Mouse (Mus musculus) neutrophil, adult 83 days (primary cell): ENCODE measurements around the gene Pnpla2. TPM values are rescaled to one million over a fixed set of nuclear protein-coding genes. Genes with fewer than 3 reads are reported as not detected.

Experiments used
- total RNA-seq, 2 experiments: library from RNA; stranded (reverse); gene quantifications; one replicate each; pipeline ENCODE4 v1.2.4; 2023

Gene Pnpla2
- 10 to 100 TPM; 73.0 to 87.7 TPM for total RNA-seq

DNA sequence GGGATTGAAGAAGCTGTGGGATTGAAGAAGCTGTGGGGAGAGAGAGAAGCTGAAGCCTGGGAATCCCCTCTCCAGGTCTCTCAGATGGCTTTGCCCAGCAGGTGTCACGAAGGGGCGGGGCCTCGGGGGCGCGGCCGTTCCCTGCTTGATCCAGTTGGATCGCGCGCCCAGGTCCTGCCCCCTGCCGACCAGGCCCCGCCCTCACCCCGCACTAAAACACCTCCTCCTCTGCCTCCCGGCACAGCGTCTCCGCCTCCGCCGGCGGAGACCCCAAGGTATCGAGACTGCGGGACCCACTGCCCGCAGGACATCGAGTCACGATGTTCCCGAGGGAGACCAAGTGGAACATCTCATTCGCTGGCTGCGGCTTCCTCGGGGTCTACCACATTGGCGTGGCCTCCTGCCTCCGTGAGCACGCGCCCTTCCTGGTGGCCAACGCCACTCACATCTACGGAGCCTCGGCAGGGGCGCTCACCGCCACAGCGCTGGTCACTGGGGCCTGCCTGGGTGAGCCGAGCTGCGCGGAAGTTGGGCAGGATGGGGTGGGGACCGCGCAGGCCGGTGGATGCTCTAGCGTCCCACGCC is at the start of gene Pnpla2:
TSS of gene Pnpla2 (plus strand) at position 232 of the 585 bp plus-strand sequence.

DNA sequence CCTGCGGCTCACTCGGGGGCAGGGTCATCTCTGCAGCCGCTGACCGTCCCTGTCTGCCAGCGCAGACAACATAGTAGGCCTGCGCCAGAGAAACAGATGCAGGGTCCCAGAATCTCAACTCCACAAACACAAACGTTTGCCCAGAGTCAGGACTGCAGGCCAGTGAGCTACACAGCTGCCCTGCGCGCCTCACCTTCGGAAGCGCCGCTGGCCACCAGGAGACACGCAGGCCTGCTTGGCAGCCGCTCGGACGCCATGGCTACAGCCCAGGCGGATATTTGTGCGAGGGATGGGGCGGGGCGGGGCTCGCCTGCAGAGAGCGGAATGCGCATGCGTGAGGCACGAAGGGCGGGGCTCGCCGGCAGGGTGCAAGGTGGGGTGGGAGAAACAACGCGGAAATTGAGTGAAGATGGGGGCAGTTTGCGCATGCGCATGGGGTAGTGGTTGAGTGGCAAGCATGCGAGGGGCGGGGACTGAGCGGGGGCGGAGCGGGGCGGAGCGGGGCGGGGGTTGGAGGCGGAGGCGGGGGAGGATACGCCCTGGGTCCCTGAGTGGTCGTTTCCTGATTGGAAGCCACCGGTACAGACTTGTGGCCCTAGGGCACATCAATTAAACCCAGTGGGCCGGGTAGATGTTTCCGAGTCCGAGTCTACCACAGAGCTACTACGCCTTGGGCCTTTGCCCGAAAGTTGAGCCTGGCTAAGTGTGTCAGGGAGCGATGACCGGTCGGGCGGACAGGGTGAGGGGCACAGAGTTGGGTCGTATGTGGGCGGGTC is 41.0 kb upstream of the Pnpla2 start, which contains the start of gene Gatd1:
TSS of gene Gatd1 (minus strand) at position 328 of the 776 bp plus-strand sequence.

DNA sequence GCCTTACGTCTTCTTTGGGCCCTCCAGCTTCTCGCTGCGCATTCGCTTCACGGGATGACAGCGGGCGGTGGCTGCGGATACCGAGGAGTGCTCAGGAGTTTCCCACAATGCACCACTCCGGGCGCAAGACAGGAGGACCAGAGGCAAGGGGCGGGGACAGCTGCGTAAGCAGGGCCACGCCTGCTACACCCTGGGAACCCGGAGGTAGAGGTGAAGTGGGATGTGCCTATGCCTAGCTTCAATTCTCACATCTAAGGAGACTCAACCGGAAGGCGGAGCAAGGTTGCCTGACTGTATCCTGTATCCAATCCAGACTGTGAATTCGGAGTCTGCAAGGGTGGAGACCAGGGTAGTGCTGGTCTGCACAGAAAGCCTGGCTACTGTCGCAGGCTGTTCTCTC is 25.7 kb upstream of the Pnpla2 start, which contains the start of gene Cend1:
TSS of gene Cend1 (minus strand) at position 182 of the 400 bp plus-strand sequence.

DNA sequence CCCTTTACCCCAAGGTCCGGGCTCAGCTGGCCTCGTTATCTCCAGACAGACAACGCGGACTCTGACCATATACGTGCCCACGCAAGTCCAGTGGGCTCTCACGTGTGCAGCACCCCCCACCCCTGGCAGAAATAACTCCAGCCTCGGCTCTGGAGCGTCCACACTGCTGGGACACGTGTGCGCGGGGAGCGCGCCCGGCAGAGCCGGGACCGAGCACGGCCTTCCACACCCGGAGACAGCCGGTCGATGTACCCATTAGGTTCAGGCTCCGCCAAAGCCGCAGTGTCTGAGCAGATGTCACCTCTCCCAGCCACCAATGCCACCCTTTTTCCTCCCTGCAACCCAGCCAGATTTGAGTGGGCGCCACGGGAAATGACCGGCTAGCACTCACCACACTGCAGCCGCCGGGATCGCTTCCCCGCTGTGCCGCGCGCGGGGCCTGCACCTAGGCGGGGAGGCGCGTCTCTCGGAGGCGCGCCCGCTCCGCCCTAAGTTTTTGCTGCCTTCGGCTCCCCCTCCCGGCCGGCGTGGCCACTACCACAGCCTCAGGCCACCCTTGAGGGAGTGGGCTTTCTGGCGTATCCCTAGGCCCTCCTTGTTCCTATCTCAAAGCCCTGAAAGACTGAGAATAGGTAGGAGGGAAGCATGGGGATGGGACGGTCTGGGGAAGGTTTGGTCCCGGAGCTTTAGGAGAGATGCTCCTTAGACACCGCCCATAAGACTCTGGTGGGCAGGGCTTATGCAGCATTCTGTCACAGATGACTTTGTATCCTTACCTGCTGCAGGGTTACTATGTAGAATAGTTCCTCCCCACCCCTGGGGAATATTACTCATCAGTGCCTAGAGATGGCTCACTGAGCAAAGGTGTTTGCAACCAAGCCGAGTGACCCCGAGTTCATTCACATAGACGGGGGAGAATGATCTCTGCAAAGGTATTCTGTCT is 17.5 kb upstream of the Pnpla2 start, which contains the start of gene Slc25a22:
TSS of gene Slc25a22 (minus strand) at position 715 of the 943 bp plus-strand sequence.

DNA sequence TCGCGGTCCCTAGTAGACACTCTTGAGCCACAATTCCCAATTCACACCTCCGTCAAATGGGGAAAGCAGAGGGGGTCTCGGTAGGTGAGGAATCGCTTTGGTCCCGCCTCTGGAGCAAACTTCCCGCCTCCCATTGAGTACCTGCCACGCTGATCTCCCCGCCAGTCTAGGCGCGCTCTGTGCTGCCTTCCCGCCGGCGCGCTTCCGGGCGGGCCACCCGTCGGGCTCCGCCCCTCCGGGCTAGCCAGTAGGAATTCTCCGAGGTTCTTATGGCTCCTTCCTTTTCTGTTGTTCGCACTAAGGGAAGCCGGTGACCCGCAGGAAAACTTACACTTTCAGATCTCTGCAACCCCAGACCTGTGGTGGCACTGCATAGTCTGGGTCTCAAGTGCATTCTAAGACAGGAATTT is 11.2 kb upstream of the Pnpla2 start, which contains the start of gene Pidd1:
TSS of gene Pidd1 (minus strand) at position 198 of the 410 bp plus-strand sequence.

DNA sequence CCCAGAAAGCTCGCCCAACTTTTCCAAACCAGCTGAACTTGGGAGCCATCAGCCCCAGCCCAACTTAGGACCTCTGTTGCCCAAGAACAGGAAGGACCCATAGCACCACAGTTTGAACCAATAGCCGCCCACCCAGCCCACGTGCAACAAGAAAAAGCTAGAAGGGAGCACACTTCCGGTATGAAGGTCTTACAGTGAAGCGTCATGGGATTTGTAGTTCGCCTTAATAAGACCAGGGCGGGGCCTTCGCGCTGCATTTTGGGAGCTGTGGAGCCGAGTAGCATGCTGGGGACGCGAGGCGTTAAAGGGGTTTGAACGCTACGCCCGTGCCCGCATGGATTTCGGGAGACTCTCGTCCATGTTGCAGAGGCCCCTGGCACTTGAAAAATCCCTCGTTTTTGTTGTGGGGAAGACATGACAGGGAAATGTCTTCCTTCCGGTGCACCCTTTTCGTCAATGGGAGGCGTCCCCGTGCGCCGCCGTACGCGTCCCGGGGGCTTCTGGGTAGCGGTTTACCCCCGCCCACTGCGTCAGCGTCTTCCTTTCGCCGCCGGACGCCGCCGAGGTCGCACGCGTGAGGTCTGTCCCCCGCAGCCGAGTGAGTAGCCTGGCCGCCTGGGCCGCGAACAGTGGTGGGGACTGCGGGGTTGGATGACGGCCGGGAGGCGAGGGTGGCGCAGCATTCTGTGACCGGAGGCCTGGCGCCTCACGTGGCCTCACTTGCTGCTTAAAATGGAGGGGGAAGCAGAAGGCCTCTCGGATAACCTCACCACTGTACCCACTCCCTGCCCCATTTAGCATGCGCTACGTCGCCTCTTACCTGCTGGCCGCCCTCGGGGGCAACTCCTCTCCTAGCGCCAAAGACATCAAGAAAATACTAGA is 7.6 kb upstream of the Pnpla2 start, which contains the start of gene Rplp2:
TSS of gene Rplp2 (plus strand) at position 261 of the 882 bp plus-strand sequence.

DNA sequence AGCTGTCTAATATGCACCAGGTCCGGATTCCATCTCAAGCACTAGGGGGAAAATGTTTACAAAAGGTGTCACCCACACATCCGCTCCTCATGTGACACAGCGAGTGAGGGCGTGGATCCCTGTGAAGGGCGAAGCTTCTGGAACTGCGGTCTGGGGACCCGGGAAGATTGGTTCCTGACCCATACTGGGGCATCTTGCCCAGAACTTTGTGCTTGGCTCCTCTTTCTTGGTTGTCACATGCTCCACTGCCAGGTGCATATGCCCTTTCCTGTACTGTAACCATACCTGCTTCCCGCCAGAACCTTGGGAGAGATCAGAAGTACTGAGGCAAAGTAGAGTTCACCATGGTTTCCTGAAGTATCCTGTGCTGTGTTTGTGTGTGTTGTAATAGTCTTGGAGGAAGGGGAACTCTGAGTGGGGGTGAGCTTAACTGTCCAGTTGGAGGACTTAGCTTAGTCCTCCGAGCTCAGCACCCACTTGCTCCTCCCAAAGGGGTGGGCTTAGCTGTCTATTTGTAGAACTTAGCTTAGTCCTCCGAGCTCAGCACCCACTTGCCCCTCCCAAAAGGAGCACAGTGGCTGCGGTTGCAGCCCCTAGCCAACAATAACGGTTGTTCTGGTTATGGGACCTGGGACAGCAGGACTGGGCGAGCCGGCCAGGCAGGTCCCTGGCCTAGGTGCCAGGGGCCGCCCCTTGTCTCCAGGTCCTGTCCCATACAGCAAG is 5.6 kb downstream of the Pnpla2 start, which contains the start of gene Cracr2b:
TSS of gene Cracr2b (plus strand) at position 704 of the 723 bp plus-strand sequence.

DNA sequence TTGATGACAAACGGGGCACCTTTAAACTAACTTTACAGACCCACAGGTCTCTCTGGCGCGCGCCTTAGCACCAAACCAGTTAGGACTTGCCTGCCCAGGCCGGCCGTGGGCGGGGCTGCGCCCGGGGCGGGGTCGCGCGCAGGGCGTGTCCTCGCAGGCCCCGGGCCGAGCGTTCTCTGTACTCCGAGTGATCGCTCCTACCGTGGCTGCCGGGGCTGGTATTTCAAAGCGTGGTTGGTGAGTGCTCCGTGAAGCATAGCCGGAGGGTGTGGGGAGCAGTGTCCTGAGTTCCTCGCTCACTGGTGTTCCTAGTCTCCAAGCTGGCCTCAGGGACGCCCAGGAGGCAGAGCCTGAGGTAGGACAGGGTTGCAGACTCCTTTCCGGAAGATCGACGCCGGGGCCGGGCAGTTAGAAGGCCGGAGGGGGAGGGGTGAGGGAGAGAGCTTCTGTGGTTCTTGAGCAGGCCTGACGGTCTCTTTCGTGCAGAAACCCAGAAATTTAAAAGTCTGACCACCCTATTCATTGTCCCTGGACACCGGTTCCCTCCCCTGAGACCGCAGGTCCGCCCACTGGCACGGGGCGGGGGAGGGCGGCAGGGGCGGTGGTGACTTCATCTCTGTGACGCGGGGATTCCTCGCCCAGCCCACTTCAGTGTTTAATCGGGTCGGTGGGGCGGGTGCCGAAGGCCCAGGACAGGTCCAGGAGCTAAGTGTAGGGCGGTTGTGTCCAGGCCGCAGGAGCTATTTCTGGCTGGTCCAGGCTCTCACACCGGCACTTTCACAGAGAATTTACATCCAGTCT is 12.4 kb downstream of the Pnpla2 start, which contains the start of gene Cd151:
TSS of gene Cd151 (plus strand) at position 163 of the 801 bp plus-strand sequence.

DNA sequence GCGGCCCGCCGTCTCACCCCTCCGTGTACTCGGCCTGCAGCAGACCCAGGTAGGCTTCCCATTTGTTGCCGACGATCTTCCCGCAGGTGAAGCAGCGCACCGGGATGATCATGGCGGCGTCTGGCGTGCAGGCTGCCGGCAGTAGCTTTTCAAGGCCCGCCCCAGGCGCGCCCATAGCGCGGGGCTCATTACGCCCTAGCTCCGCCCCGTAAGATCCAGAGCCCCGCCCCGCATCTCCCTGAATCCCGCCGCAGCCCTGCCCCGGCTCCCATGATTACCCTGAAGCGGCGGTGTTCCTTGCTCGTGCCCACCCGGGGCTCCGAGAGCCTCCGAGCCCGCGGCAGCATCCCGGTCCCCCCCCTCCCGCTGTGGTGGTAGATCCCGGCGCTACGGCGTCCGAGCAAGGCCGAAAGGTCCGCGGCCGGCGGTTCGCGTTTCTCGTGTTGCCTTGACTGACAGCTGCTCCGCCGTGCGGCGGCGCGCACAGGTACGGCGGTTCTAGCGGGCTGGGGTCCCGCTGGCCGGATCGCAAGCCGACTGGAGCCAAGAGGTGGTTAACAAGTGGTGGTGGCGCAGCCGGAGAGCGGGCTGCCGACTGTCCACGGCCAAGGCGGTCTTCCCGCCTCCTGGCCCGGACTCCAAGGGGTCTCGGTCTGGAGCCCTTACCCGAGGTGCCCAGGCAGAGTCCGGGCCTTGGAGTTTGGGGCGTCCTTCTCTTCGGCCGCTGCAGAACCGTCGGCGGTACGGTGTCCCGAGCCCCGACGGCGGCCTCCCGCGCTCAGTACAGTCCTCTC is 20.2 kb downstream of the Pnpla2 start, which contains the start of the genes Polr2l and Tspan4:
TSS of gene Polr2l (minus strand) at position 122 of the 794 bp plus-strand sequence.
TSS of gene Tspan4 (plus strand) at position 230 of the 794 bp plus-strand sequence.

Other genes starting within 250 kb of the Pnpla2 start
- gene Lmntd2, start 241.1 kb upstream of the Pnpla2 start, total RNA-seq = not detected
- 1 to 10 TPM; 4.7 to 7.6 TPM for gene Rassf7, start 239.3 kb upstream of the Pnpla2 start, total RNA-seq
- gene Phrf1, start 226.4 kb upstream of the Pnpla2 start, total RNA-seq = 10 to 100 TPM; 70.9 to 73.3 TPM
- 10 to 100 TPM; 36.2 to 42.0 TPM for gene Irf7, start 188.7 kb upstream of the Pnpla2 start, total RNA-seq
- not detected for gene Cdhr5, start 178.4 kb upstream of the Pnpla2 start, total RNA-seq
- gene Sct, start 176.1 kb upstream of the Pnpla2 start, total RNA-seq = not detected
- not detected for gene Drd4, start 163.2 kb upstream of the Pnpla2 start, total RNA-seq
- 10 to 100 TPM; 24.3 to 35.7 TPM for gene Deaf1, start 127.5 kb upstream of the Pnpla2 start, total RNA-seq
- 10 to 100 TPM in 1 of 2 experiments, 1 to 10 TPM in 1; 8.5 to 11.1 TPM for gene Tmem80, start 127.5 kb upstream of the Pnpla2 start, total RNA-seq
- under 1 TPM; 0.26 to 0.60 TPM for gene Eps8l2, start 116.3 kb upstream of the Pnpla2 start, total RNA-seq
- gene Taldo1, start 63.0 kb upstream of the Pnpla2 start, total RNA-seq = 100 to 1,000 TPM; 644 to 676 TPM
- 10 to 100 TPM; 20.7 to 21.1 TPM for gene Gatd1, start 41.1 kb upstream of the Pnpla2 start, total RNA-seq
- not detected for gene Cend1, start 25.7 kb upstream of the Pnpla2 start, total RNA-seq
- 10 to 100 TPM; 13.1 to 17.9 TPM for gene Slc25a22, start 17.3 kb upstream of the Pnpla2 start, total RNA-seq
- 10 to 100 TPM; 14.4 to 16.1 TPM for gene Pidd1, start 11.2 kb upstream of the Pnpla2 start, total RNA-seq
- 100 to 1,000 TPM; 767 to 918 TPM for gene Rplp2, start 7.8 kb upstream of the Pnpla2 start, total RNA-seq
- 1 to 10 TPM; 3.7 to 8.1 TPM for gene Cracr2b, start 5.9 kb downstream of the Pnpla2 start, total RNA-seq
- gene Cd151, start 12.2 kb downstream of the Pnpla2 start, total RNA-seq = 10 to 100 TPM; 11.9 to 15.1 TPM
- gene Polr2l, start 19.9 kb downstream of the Pnpla2 start, total RNA-seq = 10 to 100 TPM; 12.5 to 14.0 TPM
- gene Tspan4, start 20.0 kb downstream of the Pnpla2 start, total RNA-seq = 1 to 10 TPM; 3.2 TPM
- gene Chid1, start 84.7 kb downstream of the Pnpla2 start, total RNA-seq = 10 to 100 TPM; 20.7 to 21.3 TPM
- gene Ap2a2, start 107.0 kb downstream of the Pnpla2 start, total RNA-seq = 10 to 100 TPM; 95.5 to 97.7 TPM
- gene Muc6, start 200.1 kb downstream of the Pnpla2 start, total RNA-seq = under 1 TPM; 0.38 to 0.42 TPM
- gene Muc2, start 235.1 kb downstream of the Pnpla2 start, total RNA-seq = under 1 TPM; 0.13 to 0.46 TPM